Mouse (Mus musculus) heart, embryonic 11.5 days (tissue): Measurements from ENCODE around the gene Cald1. TPM values are rescaled to one million over a fixed set of nuclear protein-coding genes. Genes with fewer than 3 reads are reported as not detected.

ENCODE experiments used
- ATAC-seq: fragments of 200-750 bp; cut with Nextera tagmentation; replicated peaks from 2 replicates; pipeline ENCODE4 v1.8.0; 2017; ENCODE audit warnings: moderate library complexity; ENCODE audit not compliant: insufficient number of reproducible peaks, low FRiP score, low TSS enrichment
- H3K27ac ChIP-seq: fragments of 300-500 bp; sonication (generic); 2 replicates; pipeline ENCODE4 v1.5.1; 2014; ENCODE audit warnings: mild to moderate bottlenecking, low read depth, low read length
- H3K27me3 ChIP-seq: fragments of 300-500 bp; sonication (generic); 2 replicates; pipeline ENCODE4 v1.6.1; 2014; ENCODE audit warnings: mild to moderate bottlenecking, low read length, mixed read lengths; ENCODE audit not compliant: control insufficient read depth, insufficient read depth
- H3K36me3 ChIP-seq: fragments of 300-500 bp; sonication (generic); 2 replicates; pipeline ENCODE4 v1.6.1; 2014; ENCODE audit warnings: mild to moderate bottlenecking, low read length, moderate library complexity, mixed read lengths; ENCODE audit not compliant: control insufficient read depth, insufficient read depth
- H3K4me1 ChIP-seq: fragments of 300-500 bp; sonication (generic); 2 replicates; pipeline ENCODE4 v1.6.1; 2014; ENCODE audit warnings: low read length; ENCODE audit not compliant: control insufficient read depth, insufficient read depth
- H3K4me2 ChIP-seq: fragments of 300-500 bp; sonication (generic); 2 replicates; pipeline ENCODE4 v1.6.1; 2014; ENCODE audit warnings: mild to moderate bottlenecking, moderate library complexity
- H3K4me3 ChIP-seq: fragments of 300-500 bp; sonication (generic); 2 replicates; pipeline ENCODE4 v1.5.1; 2014; ENCODE audit warnings: low read depth, low read length
- H3K9ac ChIP-seq: fragments of 300-500 bp; sonication (generic); 2 replicates; pipeline ENCODE4 v1.6.1; 2014; ENCODE audit warnings: mild to moderate bottlenecking, low read depth, low read length, moderate library complexity
- H3K9me3 ChIP-seq: fragments of 300-500 bp; sonication (generic); replicated peaks from 2 replicates; pipeline ENCODE4 v1.6.1; 2016; ENCODE audit warnings: low read length; ENCODE audit not compliant: control insufficient read depth
- WGBS: fragments of 180-500 bp; shearing (Covaris S2); extraction: QIAGEN DNeasy Blood & Tissue Kit; methylation state at CpG from one replicate; pipeline ENCODE4 v1.1.7; 2014; ENCODE audit not compliant: insufficient replicate concordance; 5-methylcytosine and 5-hydroxymethylcytosine counted together
- polyA plus RNA-seq: library from polyadenylated mRNA; unstranded; fragments of >200 nt; fragmentation: Nextera tagmentation; extraction: Ambion mirVana; gene quantifications from 2 replicates; pipeline ENCODE4 v1.2.1, GENCODE M21; 2014

Cald1 gene
- polyA plus RNA-seq, 1 experiment from 2014 or later: 167 TPM

DNA sequence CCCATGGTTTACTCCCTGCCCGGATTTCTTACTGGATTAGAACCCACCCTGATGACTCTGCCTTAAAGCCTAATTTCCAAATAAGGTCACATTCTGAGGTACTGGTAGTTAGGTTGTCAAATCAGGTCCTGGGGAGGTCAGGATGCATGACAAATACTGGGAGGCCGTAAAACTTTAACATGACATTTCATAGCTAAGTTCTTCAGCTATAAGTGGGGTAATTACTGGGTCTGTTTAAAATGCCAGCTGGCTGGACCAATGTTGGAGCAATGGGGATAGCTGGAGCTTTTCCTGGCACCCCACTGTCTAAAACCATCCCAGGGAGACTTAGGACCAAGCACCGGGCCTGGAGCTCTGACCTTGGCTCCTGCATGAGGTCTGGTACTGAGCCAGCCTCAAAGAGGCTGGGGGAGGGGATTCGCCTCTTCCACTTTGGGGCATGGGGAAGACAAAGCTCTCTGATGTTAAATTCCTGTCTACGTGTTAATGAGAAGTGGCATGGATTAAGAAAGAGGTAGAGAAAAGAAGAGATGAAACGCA is 120.9 kb downstream of the Cald1 start:
- WGBS: 60% methylated on average over 6 of the region's 6 CpGs

DNA sequence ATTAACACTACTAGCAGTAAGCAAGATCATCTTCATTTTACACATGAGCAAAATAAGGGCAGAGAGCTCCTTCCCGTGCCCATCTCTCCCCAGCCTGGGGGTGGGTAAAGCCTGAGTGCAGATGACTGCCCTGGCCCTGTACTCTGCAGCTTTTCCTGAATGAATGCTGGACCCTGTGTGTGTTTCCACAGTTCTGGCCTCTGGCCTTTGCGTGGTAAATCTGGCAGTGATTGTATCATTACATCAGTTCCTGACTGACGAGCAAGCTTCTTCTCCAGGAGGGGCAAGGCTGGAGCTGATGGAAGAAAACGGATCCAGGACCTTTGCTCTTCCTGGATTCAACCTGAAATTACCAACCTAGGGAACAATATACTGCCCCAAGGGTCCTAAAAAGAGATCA is 122.1 kb downstream of the Cald1 start:
- WGBS: 59% methylated on average over 4 of the region's 4 CpGs
- H3K27me3 ChIP-seq: no peaks in the 10 kb centered on the region
- no peak overlapping the region for H3K4me2 ChIP-seq
- H3K27ac ChIP-seq: no peak overlapping the region
- peaks cover 64% of the 10 kb centered on the region for H3K4me1 ChIP-seq
- no peak for ATAC-seq
- no peak overlapping the region for H3K4me3 ChIP-seq
- peaks cover 2% of the 10 kb centered on the region; the same call in 1 of the 2 replicates for H3K36me3 ChIP-seq
- H3K9ac ChIP-seq: 0 out of 2 replicates have a peak overlapping the region, but pooled peaks have one; percentile 22
- no peaks in the 10 kb centered on the region; the same call in 1 of the 2 replicates for H3K9me3 ChIP-seq

More for the DNA sequence above, 120.9 kb downstream of the Cald1 start:
- Histone ChIP-seq H3K4me3 (no peak overlapping the region), H3K27me3 (no peaks in the 10 kb centered on the region), H3K27ac (0 out of 2 replicates have a peak overlapping the region, but pooled peaks have one; percentile 10), H3K9me3 (no peaks in the 10 kb centered on the region; the same call in 1 of the 2 replicates), H3K36me3 (no peaks in the 10 kb centered on the region), H3K4me2 (no peak overlapping the region), H3K4me1 (peaks cover 64% of the 10 kb centered on the region), H3K9ac (0 out of 2 replicates have a peak overlapping the region, but pooled peaks have one; percentile 39)
- ATAC-seq: no peak

DNA sequence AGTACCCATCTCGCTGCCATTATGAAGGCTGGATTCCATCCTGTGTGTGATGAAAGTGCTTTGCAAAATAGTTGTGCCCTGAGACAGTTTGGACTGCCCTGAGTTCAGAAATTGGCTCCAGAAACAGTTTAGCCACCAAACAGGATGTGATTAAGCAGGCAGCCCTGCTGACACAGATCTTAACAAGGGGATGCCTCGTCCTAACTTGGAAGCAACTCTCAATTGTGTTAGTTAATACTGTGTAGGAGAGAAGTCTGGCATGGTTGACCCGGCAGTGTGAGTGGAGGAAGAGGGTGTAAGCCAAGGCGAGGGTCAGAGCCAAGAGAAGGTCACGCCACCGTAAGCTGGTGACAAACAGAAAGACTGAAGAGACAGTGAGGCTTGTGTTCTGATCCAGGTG is 123.4 kb downstream of the Cald1 start:
- 64% methylated on average over 6 of the region's 6 CpGs for WGBS
- ATAC-seq: no peak
- H3K27ac ChIP-seq: peak overlapping the region; percentile 22; the same call in 1 of the 2 replicates
- H3K4me2 ChIP-seq: no peak overlapping the region
- peaks cover 63% of the 10 kb centered on the region for H3K4me1 ChIP-seq
- H3K9ac ChIP-seq: no peak overlapping the region
- peaks cover 2% of the 10 kb centered on the region; the same call in 1 of the 2 replicates for H3K36me3 ChIP-seq
- H3K9me3 ChIP-seq: no peaks in the 10 kb centered on the region; the same call in 1 of the 2 replicates
- no peaks in the 10 kb centered on the region for H3K27me3 ChIP-seq
- no peak overlapping the region for H3K4me3 ChIP-seq

DNA sequence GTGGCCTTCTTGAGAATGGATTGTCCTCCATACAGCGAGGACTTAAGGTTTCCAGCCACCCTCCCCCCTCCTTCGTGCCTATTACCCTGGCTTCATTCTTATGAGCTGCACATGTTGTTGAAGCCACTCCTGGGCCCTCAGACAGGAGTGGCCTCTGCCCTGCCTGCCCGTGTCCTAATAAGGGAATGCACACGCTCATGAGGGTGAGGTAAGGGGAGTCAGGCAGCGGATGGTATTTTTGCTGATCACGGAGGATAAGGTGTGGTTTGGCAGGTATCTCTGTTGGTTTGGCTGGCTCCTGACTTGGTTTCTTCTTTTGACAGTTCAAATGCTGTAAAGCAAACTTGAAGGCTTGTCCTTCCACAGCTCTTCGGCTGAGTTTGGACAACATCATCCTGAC is 124.4 kb downstream of the Cald1 start:
- H3K4me1 ChIP-seq: peaks cover 62% of the 10 kb centered on the region
- no peaks in the 10 kb centered on the region; the same call in 1 of the 2 replicates for H3K9me3 ChIP-seq
- no peak overlapping the region for H3K9ac ChIP-seq
- H3K27me3 ChIP-seq: no peaks in the 10 kb centered on the region
- peak overlapping the region; percentile 22; the same call in 1 of the 2 replicates for H3K27ac ChIP-seq
- no peak overlapping the region for H3K4me3 ChIP-seq
- H3K36me3 ChIP-seq: peaks cover 2% of the 10 kb centered on the region; the same call in 1 of the 2 replicates
- 57% methylated on average over 7 of the region's 7 CpGs for WGBS
- H3K4me2 ChIP-seq: no peak overlapping the region
- 0 out of 2 replicates have a peak, but pooled peaks have one; percentile 46 for ATAC-seq

DNA sequence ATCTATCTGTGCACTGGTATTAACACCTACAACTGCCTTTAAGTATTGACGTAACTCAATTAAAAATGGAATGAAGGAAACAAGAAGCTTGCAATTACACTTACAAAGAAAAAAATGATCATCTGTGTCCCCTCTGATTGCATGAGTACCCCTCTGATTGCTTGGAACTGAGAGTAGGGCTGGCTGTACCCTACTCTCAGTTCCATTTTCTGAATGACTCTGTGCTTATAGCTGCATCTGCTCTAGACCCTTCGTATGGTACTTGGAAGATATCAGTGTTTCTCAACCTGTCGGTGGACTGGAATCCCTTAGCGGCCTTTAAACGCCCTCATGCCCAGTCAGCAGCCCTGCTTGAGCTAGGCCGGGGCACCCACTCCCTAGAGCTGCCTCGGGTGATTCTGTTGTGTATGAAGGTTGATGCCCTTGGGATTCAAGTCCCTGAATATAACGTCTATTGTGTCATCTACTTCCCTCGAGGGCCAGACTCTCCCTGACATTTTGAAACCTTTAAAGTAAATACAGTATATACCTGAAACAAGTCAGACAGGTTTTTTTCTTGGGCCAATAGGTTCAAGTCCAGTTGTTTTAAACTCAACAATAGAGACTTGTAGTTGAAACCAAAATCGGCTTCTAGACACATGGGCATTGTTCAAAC is 125.1 kb downstream of the Cald1 start:
- Histone ChIP-seq H3K4me3 (no peak overlapping the region), H3K4me2 (no peak overlapping the region), H3K4me1 (peaks cover 56% of the 10 kb centered on the region), H3K9ac (no peak overlapping the region), H3K9me3 (no peaks in the 10 kb centered on the region; the same call in 1 of the 2 replicates), H3K36me3 (peaks cover 2% of the 10 kb centered on the region; the same call in 1 of the 2 replicates), H3K27me3 (no peaks in the 10 kb centered on the region), H3K27ac (0 out of 2 replicates have a peak overlapping the region, but pooled peaks have one; percentile 22)
- WGBS: 82% methylated on average over 10 of the region's 10 CpGs
- no peak for ATAC-seq

DNA sequence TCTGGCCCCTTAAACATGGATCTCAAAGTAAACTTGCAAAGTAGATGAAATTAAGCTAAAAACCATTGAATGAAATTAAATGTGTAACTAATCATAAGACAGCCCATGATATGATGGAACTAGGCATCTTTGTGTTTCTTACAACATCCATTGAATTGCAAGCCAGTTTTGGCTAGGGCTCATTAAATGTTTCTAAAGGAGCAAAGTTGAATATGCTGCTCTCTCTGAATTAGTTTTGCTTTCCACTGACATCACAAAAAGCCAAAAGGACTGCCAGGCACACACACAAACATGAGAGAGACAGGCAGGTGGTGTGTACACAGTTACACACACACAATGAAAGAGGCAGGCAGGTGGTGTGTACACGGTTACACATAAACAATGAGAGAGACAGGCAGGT is 127.4 kb downstream of the Cald1 start:
- Histone ChIP-seq H3K36me3 (peaks cover 2% of the 10 kb centered on the region; the same call in 1 of the 2 replicates), H3K9ac (no peak overlapping the region), H3K4me3 (no peak overlapping the region), H3K4me2 (no peak overlapping the region), H3K27ac (no peak overlapping the region), H3K9me3 (no peaks in the 10 kb centered on the region; the same call in 1 of the 2 replicates), H3K4me1 (peaks cover 47% of the 10 kb centered on the region), H3K27me3 (no peaks in the 10 kb centered on the region)
- 69% methylated on average over 1 of the region's 1 CpGs for whole genome bisulfite sequencing
- no peak for ATAC-seq

DNA sequence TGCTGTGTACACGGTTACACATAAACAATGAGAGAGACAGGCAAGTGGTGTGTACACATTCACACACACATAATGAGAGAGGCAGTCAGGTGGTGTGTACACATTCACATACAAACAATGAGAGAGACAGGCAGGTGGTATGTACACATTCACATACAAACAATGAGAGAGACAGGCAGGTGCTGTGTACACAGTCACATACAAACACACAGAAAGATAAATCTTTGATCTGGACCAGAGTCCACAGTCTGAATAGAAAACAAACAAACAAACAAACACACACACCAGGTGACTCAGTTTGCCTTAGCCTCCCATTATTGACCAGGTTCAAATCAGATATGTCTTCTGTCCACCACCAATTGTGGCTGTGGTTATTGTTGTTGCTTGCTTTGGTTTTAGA is 127.8 kb downstream of the Cald1 start:
- Histone ChIP-seq H3K27ac (no peak overlapping the region), H3K9me3 (no peaks in the 10 kb centered on the region; the same call in 1 of the 2 replicates), H3K4me2 (no peak overlapping the region), H3K27me3 (no peaks in the 10 kb centered on the region), H3K36me3 (peaks cover 2% of the 10 kb centered on the region; the same call in 1 of the 2 replicates), H3K9ac (no peak overlapping the region), H3K4me1 (peaks cover 45% of the 10 kb centered on the region), H3K4me3 (no peak overlapping the region)
- WGBS: 66% methylated on average over 1 of the region's 1 CpGs
- no peak for ATAC-seq

DNA sequence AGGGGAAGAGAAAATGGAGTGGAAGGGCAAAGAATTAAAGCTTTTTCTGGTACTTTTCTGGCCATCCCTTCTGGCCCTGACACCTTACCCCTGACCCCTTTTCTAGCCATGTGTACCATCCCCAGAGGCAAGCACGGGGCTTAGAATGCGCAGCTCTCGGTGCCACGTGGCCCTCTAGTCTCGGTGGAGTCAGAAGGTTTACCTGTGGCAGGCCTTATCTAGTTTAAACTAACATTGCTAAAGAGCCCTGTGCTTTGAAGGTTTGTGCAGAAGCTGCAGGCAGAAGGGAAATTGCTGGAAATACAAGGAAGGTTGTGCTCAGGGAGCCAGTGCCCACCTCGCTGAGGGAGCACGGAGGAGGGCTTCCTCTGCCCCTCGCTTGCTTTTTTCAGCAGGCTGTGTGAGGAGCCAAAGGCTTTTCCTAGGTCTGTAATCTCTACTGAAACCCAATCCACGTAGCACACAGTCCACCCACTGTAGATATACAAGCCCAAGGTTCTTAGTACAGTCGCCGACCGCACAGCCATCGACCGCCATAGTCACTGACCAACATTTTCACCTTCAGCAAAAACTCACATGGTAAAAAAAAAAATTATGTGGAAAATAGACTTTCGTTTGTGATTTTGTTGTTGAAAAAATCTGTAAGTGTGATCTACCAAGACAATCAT is 129.2 kb downstream of the Cald1 start:
- H3K9me3 ChIP-seq: no peaks in the 10 kb centered on the region; the same call in 1 of the 2 replicates
- H3K4me2 ChIP-seq: no peak overlapping the region
- WGBS: 69% methylated on average over 15 of the region's 15 CpGs
- H3K27me3 ChIP-seq: no peaks in the 10 kb centered on the region
- peaks cover 2% of the 10 kb centered on the region; the same call in 1 of the 2 replicates for H3K36me3 ChIP-seq
- H3K9ac ChIP-seq: 0 out of 2 replicates have a peak overlapping the region, but pooled peaks have one; percentile 16
- no peak for ATAC-seq
- H3K4me3 ChIP-seq: no peak overlapping the region
- 0 out of 2 replicates have a peak overlapping the region, but pooled peaks have one; percentile 7 for H3K27ac ChIP-seq
- peaks cover 35% of the 10 kb centered on the region for H3K4me1 ChIP-seq
